Mouse (Mus musculus) C2C12 (cell line): ENCODE data around the gene Rev1. TPM values are rescaled to one million over a fixed set of nuclear protein-coding genes. Genes with fewer than 3 reads are reported as not detected.
A peak's percentile ranks its signal among the peaks of the same experiment; 100 is the strongest.

Experiments used
- H3K27me3 ChIP-seq: one replicate; pipeline ENCODE4 v1.6.1; 2011; ENCODE audit not compliant: control insufficient read depth, insufficient read depth, insufficient read length
- H3K36me3 ChIP-seq: one replicate; pipeline ENCODE4 v1.6.1; 2011; ENCODE audit not compliant: control insufficient read depth, insufficient read depth
- H3K4me3 ChIP-seq: one replicate; pipeline ENCODE4 v1.5.1; 2011; ENCODE audit warnings: mild to moderate bottlenecking, control low read depth; ENCODE audit not compliant: poor library complexity, insufficient read depth, severe bottlenecking
- H3K79me2 ChIP-seq: one replicate; pipeline ENCODE4 v1.6.1; 2011; ENCODE audit not compliant: control insufficient read depth, insufficient read depth
- H3K79me3 ChIP-seq: one replicate; pipeline ENCODE4 v1.6.1; 2011; ENCODE audit warnings: low read depth, control low read depth
- H3ac ChIP-seq: one replicate; pipeline ENCODE3; 2011; ENCODE audit warnings: low read depth; ENCODE audit not compliant: control insufficient read depth, insufficient read length
- CEBPB ChIP-seq: IDR thresholded peaks from one replicate; pipeline ENCODE4 v1.6.1; 2011; ENCODE audit warnings: low read depth, mild to moderate bottlenecking, control low read depth, moderate library complexity
- CTCF ChIP-seq: IDR thresholded peaks from one replicate; pipeline ENCODE4 v1.5.1; 2011; ENCODE audit not compliant: control insufficient read depth, insufficient read depth, insufficient read length
- FOSL1 ChIP-seq: IDR thresholded peaks from one replicate; pipeline ENCODE4 v1.8.0; 2011; ENCODE audit warnings: mild to moderate bottlenecking, low read length; ENCODE audit not compliant: poor library complexity, insufficient read depth, severe bottlenecking
- MAX ChIP-seq: IDR thresholded peaks from one replicate; pipeline ENCODE4 v1.6.1; 2011; ENCODE audit warnings: mild to moderate bottlenecking, control low read depth
- MYOD1 ChIP-seq: IDR thresholded peaks from one replicate; pipeline ENCODE4 v1.6.1; 2011; ENCODE audit warnings: low read depth; ENCODE audit not compliant: control insufficient read depth, insufficient read length
- MYOG ChIP-seq: IDR thresholded peaks from one replicate; pipeline ENCODE4 v1.6.1; 2011; ENCODE audit not compliant: control insufficient read depth, insufficient read length; ENCODE audit errors: extremely low read depth
- USF1 ChIP-seq: IDR thresholded peaks from one replicate; pipeline ENCODE4 v1.6.1; 2011; ENCODE audit warnings: low read depth, mild to moderate bottlenecking, control low read depth, moderate library complexity
- polyA plus RNA-seq: library from polyadenylated mRNA; unstranded; fragments of >200 nt; fragmentation: generic; extraction: Trizol; gene quantifications from one replicate; pipeline ENCODE4 v1.2.1, GENCODE M21; 2012; ENCODE audit warnings: missing spikeins

The Rev1 gene
- polyA plus RNA-seq, 1 experiment: 7.0 TPM

GRCm38 (mm10) chr1:38150086-38150485 is 20.5 kb upstream of the Rev1 start:
- Histone ChIP-seq H3K79me2 (no peaks in the 10 kb centered on the region), H3ac (no peak overlapping the region), H3K79me3 (no peaks in the 10 kb centered on the region), H3K36me3 (no peaks in the 10 kb centered on the region), H3K27me3 (no peaks in the 10 kb centered on the region), H3K4me3 (no peak overlapping the region)
- TF ChIP-seq USF1 (no peak), FOSL1 (no peak), MAX (no peak), CTCF (no peak), MYOD1 (no peak), MYOG (no peak)

DNA sequence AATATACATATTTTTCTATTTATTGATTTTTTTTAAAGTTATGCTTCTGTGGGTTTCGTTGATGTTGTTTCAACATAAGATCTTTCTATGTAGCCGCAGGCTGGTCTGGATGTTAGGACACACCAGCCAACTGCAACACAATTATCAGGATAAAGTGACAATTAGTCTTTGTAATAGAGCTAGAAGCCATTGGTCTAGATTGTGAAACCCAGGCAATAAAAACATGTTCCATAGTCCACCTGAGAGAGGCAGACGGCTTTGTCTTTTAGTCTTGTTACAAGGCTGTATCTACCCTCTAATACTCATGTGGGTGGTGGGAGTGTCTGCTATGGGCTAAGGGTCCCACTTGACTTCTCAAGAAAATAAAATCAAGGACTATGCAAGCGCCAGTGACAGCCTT is 16.4 kb upstream of the Rev1 start:
- Histone ChIP-seq H3K36me3 (no peaks in the 10 kb centered on the region), H3K27me3 (no peaks in the 10 kb centered on the region), H3K4me3 (no peak overlapping the region), H3K79me3 (no peaks in the 10 kb centered on the region), H3K79me2 (no peaks in the 10 kb centered on the region), H3ac (no peak overlapping the region)
- TF ChIP-seq CEBPB (no peak), CTCF (no peak), FOSL1 (no peak), USF1 (no peak), MYOG (no peak), MYOD1 (no peak), MAX (no peak)

DNA sequence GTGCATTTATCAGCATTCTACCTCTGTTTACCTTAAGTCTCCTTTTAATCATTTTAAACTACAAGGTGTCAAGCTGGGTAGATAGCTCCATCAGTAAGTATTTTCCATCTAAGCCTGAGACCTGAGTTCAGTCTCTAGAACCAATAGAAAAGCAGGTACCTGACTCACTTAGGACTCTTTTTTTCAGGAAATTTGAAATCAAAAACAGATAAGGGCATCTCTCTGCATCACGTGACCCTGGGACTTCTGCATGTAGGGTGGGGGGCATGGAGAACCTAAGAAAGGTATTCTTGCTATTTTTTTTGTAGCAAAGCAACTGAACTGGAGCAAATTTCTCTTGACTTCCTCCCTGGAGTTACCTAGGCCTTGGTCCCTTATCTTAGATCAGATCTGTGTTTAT is 11.8 kb upstream of the Rev1 start:
- TF ChIP-seq FOSL1 (no peak), MAX (no peak), MYOD1 (no peak), USF1 (no peak), CEBPB (no peak), MYOG (no peak), CTCF (no peak)
- no peak overlapping the region for H3K4me3 ChIP-seq
- H3ac ChIP-seq: no peak overlapping the region
- no peaks in the 10 kb centered on the region for H3K79me2 ChIP-seq
- H3K27me3 ChIP-seq: peaks cover 4% of the 10 kb centered on the region
- no peaks in the 10 kb centered on the region for H3K36me3 ChIP-seq
- no peaks in the 10 kb centered on the region for H3K79me3 ChIP-seq

GRCm38 (mm10) chr1:38140911-38141310 is 11.3 kb upstream of the Rev1 start:
- H3ac ChIP-seq: no peak overlapping the region
- H3K79me2 ChIP-seq: no peaks in the 10 kb centered on the region
- H3K79me3 ChIP-seq: no peaks in the 10 kb centered on the region
- TF ChIP-seq CEBPB (no peak), MYOD1 (no peak), CTCF (no peak), FOSL1 (no peak), MYOG (no peak), MAX (no peak)
- H3K4me3 ChIP-seq: no peak overlapping the region
- no peaks in the 10 kb centered on the region for H3K36me3 ChIP-seq
- peaks cover 4% of the 10 kb centered on the region for H3K27me3 ChIP-seq

GRCm38 (mm10) chr1:38139396-38139795 is 9.8 kb upstream of the Rev1 start:
- TF ChIP-seq CTCF (no peak), MYOD1 (no peak), MAX (no peak), FOSL1 (no peak), MYOG (no peak), USF1 (no peak)
- H3K79me3 ChIP-seq: no peaks in the 10 kb centered on the region
- H3K36me3 ChIP-seq: no peaks in the 10 kb centered on the region
- no peaks in the 10 kb centered on the region for H3K79me2 ChIP-seq
- no peak overlapping the region for H3ac ChIP-seq
- H3K4me3 ChIP-seq: no peak overlapping the region
- peaks cover 4% of the 10 kb centered on the region for H3K27me3 ChIP-seq

DNA sequence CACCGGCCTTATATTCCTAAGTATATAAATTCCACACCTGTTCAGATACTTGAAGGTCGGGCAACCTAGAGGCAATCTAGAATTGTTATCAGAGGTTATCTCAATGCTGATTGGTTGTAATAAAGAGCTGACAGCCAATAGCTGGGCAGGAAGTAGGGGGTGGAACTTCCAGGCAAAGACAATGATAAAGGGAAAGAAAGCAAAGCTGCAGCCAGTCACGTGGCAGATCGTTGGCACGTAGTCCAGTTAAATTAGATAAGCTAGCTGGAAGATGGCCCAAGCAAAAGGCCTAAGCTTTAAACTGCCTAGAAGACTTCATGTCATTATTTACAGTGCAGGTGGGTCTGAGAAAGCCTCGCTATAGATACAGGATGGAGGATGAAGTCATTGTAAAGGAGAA is 3.3 kb upstream of the Rev1 start:
- peaks cover 4% of the 10 kb centered on the region for H3K27me3 ChIP-seq
- TF ChIP-seq USF1 (peak; percentile 57), MYOG (no peak), CTCF (no peak), MAX (no peak), MYOD1 (no peak)
- H3K79me2 ChIP-seq: peaks cover 14% of the 10 kb centered on the region
- H3K4me3 ChIP-seq: no peak overlapping the region
- H3K79me3 ChIP-seq: peaks cover 12% of the 10 kb centered on the region
- H3ac ChIP-seq: no peak overlapping the region
- H3K36me3 ChIP-seq: no peaks in the 10 kb centered on the region
